18 mouse cellular contexts compared by ENCODE assay signal in the genomic region with DNA sequence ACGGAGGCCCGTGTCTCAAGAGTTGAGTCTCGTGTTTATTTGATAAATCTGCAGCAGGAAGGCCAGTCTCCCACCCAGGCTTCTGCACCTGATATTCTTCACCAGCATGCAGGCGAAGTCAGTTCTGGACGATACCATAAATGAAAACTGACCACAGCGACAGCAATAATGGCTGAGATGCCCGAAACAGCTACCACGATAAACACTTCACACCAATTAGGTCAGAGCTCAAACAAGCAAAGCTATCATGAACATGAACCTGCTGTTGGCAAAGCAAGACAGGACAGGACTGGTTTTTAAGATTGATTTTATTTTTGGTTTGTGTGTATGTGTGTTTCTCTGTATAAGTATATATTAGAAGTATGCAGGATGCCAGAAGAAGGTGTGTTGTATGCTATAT.
"Had no signal": no experiment of that assay in that cellular context is flagged by ENCODE, and none has a peak within 500 bp of the region (broad histone marks: within the 10 kb centered on the region; RNA-seq: fewer than 3 reads in every experiment).

No protein-coding gene starts in this region.

- DNase-seq: kidney, adult 11 months; kidney, adult 8-10 months; kidney, postnatal 10 days; kidney, postnatal 36 days; layer of hippocampus, postnatal 36 days; left cerebral cortex, postnatal 4 days; liver; thymus, adult 18-20 months; thymus, postnatal 36 days had no signal

- H3K9me3 ChIP-seq: kidney, embryonic 15.5 days; limb, embryonic 13.5 days; liver, embryonic 12.5 days; liver, embryonic 15.5 days; lung, embryonic 15.5 days; midbrain, embryonic 13.5 days had no signal

- H3K27me3 ChIP-seq: kidney, embryonic 15.5 days; limb, embryonic 13.5 days; lung, embryonic 15.5 days; midbrain, embryonic 13.5 days had no signal

- ATAC-seq: inflammation-experienced regulatory T-cells, adult 6 months; liver, embryonic 12.5 days; midbrain, embryonic 13.5 days had no signal

- H3K4me2 ChIP-seq: kidney, embryonic 15.5 days; limb, embryonic 13.5 days; liver, embryonic 12.5 days; liver, embryonic 15.5 days; lung, embryonic 15.5 days; midbrain, embryonic 13.5 days had no signal

- H3K4me3 ChIP-seq: kidney, embryonic 15.5 days; left cerebral cortex, adult 2 months; limb, embryonic 13.5 days; liver, embryonic 12.5 days; liver, embryonic 15.5 days; lung, embryonic 15.5 days; midbrain, embryonic 13.5 days had no signal

- H3K9ac ChIP-seq: kidney, embryonic 15.5 days; limb, embryonic 13.5 days; liver, embryonic 12.5 days; liver, embryonic 15.5 days; lung, embryonic 15.5 days; midbrain, embryonic 13.5 days had no signal

- H3K27ac ChIP-seq: kidney, embryonic 15.5 days; left cerebral cortex, adult 2 months; liver, embryonic 12.5 days; liver, embryonic 15.5 days; lung, embryonic 15.5 days; macrophage; midbrain, embryonic 13.5 days had no signal

- H3K36me3 ChIP-seq: kidney, embryonic 15.5 days; limb, embryonic 13.5 days; liver, embryonic 12.5 days; liver, embryonic 15.5 days; lung, embryonic 15.5 days; midbrain, embryonic 13.5 days had no signal
